Mouse (Mus musculus) limb, embryonic 13.5 days (tissue): ENCODE data around the gene Myo9b. TPM values are rescaled to one million over a fixed set of nuclear protein-coding genes. Genes with fewer than 3 reads are reported as not detected.

Experiments used
- ATAC-seq: fragments of 200-750 bp; cut with Nextera tagmentation; 2 replicates; pipeline ENCODE4 v1.8.0; 2017; ENCODE audit warnings: low read depth, moderate number of reproducible peaks, moderate TSS enrichment; ENCODE audit not compliant: low FRiP score
- H3K27ac ChIP-seq: fragments of 300-500 bp; sonication (generic); 2 replicates; pipeline ENCODE4 v1.5.1; 2015; ENCODE audit warnings: inconsistent platforms, mild to moderate bottlenecking, moderate library complexity
- H3K27me3 ChIP-seq: fragments of 300-500 bp; sonication (generic); 2 replicates; pipeline ENCODE4 v1.6.1; 2015; ENCODE audit warnings: mild to moderate bottlenecking, inconsistent platforms
- H3K36me3 ChIP-seq: fragments of 300-500 bp; sonication (generic); 2 replicates; pipeline ENCODE4 v1.6.1; 2015; ENCODE audit warnings: inconsistent platforms, mild to moderate bottlenecking, moderate library complexity
- H3K4me1 ChIP-seq: fragments of 300-500 bp; sonication (generic); 2 replicates; pipeline ENCODE4 v1.6.1; 2015; ENCODE audit warnings: inconsistent platforms
- H3K4me2 ChIP-seq: fragments of 300-500 bp; sonication (generic); replicated peaks from 2 replicates; pipeline ENCODE4 v1.6.1; 2015; ENCODE audit warnings: inconsistent platforms, mild to moderate bottlenecking, moderate library complexity
- H3K4me3 ChIP-seq: fragments of 300-500 bp; sonication (generic); 2 replicates; pipeline ENCODE4 v1.5.1; 2015; ENCODE audit warnings: moderate library complexity, mild to moderate bottlenecking, inconsistent platforms
- H3K9ac ChIP-seq: fragments of 300-500 bp; sonication (generic); 2 replicates; pipeline ENCODE4 v1.6.1; 2015; ENCODE audit warnings: mild to moderate bottlenecking, inconsistent platforms
- H3K9me3 ChIP-seq: fragments of 300-500 bp; sonication (generic); 2 replicates; pipeline ENCODE4 v1.6.1; 2016; ENCODE audit warnings: inconsistent platforms
- WGBS: fragments of 180-500 bp; shearing (Covaris S2); methylation state at CpG from one replicate; pipeline ENCODE4 v1.1.7; 2015; 5-methylcytosine and 5-hydroxymethylcytosine counted together
- polyA plus RNA-seq: library from polyadenylated mRNA; unstranded; fragments of >200 nt; fragmentation: Nextera tagmentation; extraction: Ambion mirVana; gene quantifications from 2 replicates; pipeline ENCODE4 v1.2.1, GENCODE M21; 2015

The Myo9b gene
- polyA plus RNA-seq, 1 experiment from 2014 or later, result 27.2 TPM

DNA sequence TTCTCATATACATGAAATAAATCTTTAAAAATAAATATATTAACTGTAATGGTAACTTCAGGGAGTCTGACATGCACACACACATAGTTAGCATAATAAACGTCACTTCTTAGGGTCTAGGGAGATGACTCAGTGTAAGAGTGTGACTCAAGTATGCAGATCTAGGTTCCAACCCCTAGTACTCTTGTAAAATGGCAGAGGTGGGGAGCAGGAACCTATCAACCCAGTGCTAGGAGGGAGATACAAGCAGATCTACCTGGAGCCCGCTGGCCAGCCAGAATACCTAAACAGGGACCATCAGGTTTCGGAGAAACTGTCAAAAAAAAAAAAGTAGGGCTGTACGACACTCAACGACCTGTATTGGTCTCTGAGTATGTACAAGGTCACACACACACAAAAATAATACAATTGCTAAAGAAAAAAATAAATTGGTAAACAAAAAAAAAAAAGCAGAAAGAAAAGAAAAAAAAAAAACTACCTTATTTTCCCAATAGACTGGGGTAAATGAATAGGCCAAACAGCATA, 98.3 kb downstream of the Myo9b start:
- Histone ChIP-seq H3K4me2 (peak overlapping the region; percentile 62), H3K27me3 (no peaks in the 10 kb centered on the region), H3K36me3 (peaks cover 46% of the 10 kb centered on the region), H3K9me3 (no peaks in the 10 kb centered on the region), H3K4me3 (peak overlapping the region; percentile 70), H3K9ac (peak overlapping the region; percentile 65), H3K4me1 (peaks cover 35% of the 10 kb centered on the region), H3K27ac (0 out of 2 replicates have a peak overlapping the region, but pooled peaks have one; percentile 28)
- ATAC-seq, result no peak
- 19% methylated on average over 5 of the region's 5 CpGs for WGBS

DNA sequence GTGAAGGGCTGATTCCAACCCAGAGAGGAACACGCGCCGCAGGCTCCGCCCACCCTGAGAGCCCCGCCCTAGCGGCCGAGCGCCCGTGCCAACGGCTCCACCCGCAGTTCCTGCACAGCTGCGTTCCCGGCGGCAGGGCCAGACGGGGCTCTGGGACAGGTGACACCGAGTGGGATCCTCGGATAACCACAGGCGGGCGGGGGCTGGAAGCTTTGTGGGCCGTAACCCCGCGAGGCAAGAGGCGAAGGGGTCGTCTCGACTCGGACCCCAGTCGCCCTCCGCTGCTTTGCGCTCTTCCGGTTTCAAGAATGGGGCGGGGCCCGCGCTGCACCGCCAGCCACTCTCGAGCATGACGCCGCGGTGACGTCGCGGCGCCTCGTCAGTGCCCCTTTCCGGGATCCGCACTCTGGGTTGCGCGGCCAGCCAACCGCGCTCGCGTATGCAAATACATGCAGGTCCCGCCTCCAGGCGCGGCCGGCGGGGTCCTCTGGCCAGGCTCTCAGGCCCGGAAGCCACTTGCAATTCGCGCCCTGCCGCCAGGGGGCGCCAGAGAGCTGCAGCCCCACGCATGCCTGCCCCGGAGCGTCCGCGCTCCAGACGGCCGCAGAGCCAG, 98.8 kb downstream of the Myo9b start, which contains the start of gene Ocel1:
Ocel1 (plus strand) TSS at position 63 of the 613 bp plus-strand sequence.
- Histone ChIP-seq H3K27ac (peak within 1 kb of the TSS; percentile 61; the same call in 1 of the 2 replicates), H3K27me3 (no peaks in the 10 kb centered on the region), H3K4me2 (peak within 1 kb of the TSS; percentile 62), H3K4me3 (peak within 1 kb of the TSS; percentile 70), H3K36me3 (peaks cover 46% of the 10 kb centered on the region), H3K9ac (peak within 1 kb of the TSS; percentile 65), H3K9me3 (no peaks in the 10 kb centered on the region), H3K4me1 (peaks cover 35% of the 10 kb centered on the region)
- under 1% methylated on average over 67 of the region's 68 CpGs for WGBS
- ATAC-seq, result peak; percentile 89

DNA sequence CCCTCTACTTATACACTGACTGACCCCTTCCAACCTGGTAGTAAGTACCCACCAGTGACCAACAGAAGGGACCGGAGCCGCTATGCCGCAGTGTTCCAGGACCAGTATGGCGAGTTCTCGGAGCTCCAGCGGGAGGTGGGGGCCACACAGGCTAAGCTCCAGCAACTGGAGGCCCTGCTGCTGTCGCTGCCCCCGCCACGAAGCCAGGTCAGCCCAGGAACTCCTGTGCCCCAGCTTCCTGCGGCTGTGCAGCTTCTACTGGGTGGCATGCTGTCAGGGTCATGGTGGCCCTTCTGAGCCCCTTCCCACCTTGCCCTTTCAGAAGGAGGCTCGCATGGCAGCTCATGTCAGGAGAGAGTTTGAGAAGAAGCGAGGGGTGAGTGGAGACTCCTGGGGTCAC, 99.9 kb downstream of the Myo9b start:
- Histone ChIP-seq H3K27me3 (no peaks in the 10 kb centered on the region), H3K27ac (no peak overlapping the region), H3K4me2 (no peak overlapping the region), H3K9ac (no peak overlapping the region), H3K4me1 (peaks cover 39% of the 10 kb centered on the region), H3K9me3 (no peaks in the 10 kb centered on the region), H3K36me3 (peaks cover 51% of the 10 kb centered on the region), H3K4me3 (no peak overlapping the region)
- WGBS, result 81% methylated on average over 12 of the region's 12 CpGs
- ATAC-seq, result no peak

DNA sequence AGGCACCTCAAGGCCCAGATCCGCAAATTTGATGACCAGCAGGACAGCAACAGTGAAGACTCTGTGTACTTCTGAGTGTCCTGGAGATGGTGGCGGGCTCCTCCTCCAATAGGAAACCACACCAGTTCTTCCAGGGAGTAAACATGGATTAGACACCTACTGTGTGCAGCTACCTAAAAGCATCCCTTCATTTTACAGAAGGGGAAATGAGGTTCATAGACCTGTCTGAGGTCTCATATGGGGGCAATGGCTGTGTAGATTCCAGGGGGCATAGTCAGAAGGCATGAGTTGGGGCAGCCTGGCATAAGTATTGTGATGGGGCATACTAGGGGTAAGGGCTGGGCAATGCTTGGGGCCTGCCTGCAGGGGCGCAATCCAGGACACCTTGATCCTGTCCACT, 100.5 kb downstream of the Myo9b start:
- H3K27ac ChIP-seq, result no peak overlapping the region
- H3K9me3 ChIP-seq, result no peaks in the 10 kb centered on the region
- H3K36me3 ChIP-seq, result peaks cover 57% of the 10 kb centered on the region
- H3K27me3 ChIP-seq, result no peaks in the 10 kb centered on the region
- peaks cover 34% of the 10 kb centered on the region for H3K4me1 ChIP-seq
- no peak overlapping the region for H3K4me3 ChIP-seq
- 93% methylated on average over 3 of the region's 3 CpGs for WGBS
- ATAC-seq, result no peak
- no peak overlapping the region for H3K4me2 ChIP-seq
- H3K9ac ChIP-seq, result no peak overlapping the region

DNA sequence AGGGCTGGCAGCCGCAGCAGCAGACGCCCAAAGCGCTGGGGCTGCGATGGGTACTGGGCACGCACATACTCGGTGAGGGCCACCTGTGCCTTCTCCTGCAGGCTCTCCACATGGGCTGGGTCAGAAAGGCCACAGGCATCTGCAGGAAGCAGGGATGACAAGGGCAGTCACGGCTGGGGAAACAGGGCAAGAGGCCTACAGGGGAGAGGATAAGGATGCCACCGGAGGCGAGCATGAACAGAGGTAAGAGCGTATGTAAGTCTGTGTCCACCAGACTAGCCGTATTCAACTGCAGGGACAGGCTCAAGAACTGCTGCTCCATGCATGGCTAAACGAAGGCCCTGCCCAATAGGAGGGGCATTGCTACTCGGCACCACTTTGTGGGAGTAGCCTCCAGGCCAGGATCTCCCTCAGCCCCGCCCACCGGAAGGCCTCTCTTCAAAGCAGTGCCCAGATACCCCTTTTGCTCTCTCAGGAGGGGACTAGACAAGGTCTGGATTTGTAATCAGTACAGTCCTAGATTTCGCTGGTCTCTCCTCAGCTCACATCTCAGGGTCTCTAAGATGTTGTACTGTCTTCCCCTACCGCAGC, 102.2 kb downstream of the Myo9b start:
- 74% methylated on average over 17 of the region's 17 CpGs for WGBS
- Histone ChIP-seq H3K4me3 (no peak overlapping the region), H3K9ac (no peak overlapping the region), H3K4me1 (peaks cover 44% of the 10 kb centered on the region), H3K27me3 (no peaks in the 10 kb centered on the region), H3K4me2 (no peak overlapping the region), H3K9me3 (no peaks in the 10 kb centered on the region), H3K36me3 (peaks cover 49% of the 10 kb centered on the region), H3K27ac (no peak overlapping the region)
- no peak for ATAC-seq

DNA sequence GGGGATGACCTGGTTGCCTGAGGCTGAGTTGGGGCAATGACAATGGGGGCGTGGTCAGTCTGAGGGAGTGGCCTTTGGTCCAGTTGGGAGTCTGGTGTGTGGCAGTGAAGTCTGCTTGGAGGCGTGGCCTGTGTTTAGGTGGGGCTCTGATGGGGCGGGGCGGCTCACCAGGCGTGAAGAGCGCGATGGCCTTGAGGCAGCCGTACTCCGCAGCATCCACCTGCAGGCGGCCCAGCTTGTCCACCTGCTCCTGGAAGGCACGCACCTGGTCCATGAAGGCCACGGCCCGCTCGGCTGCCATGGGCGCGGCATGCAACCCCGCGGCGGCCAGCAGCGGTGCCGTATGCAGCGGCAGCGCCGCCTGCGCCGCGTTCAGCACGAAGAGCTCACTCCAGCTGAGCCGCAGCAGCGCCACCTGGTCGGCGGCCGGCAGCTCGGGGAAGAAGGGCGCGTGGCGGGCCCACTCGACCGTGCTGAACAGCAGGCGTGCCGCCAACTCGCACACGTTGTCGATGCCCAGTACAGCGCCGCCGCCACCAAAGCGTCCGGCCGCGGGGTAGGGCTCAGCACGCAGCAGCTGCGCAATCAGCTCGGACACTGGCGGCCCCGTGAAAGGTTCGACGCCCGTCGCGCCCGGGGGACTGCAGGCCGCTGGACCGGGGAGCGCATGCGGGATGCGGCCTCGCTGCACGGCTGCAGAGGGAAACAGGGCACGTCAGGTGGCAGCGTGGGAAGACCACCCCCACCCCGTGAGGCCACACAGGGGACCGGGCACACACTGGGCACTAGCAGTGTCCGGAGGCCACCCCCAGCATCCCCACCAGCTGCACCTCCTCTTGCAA, 103.3 kb downstream of the Myo9b start:
- 7% methylated on average over 74 of the region's 74 CpGs for WGBS
- H3K27ac ChIP-seq, result peak overlapping the region; percentile 33; the same call in 1 of the 2 replicates
- peaks cover 46% of the 10 kb centered on the region for H3K36me3 ChIP-seq
- no peaks in the 10 kb centered on the region for H3K27me3 ChIP-seq
- no peak for ATAC-seq
- H3K4me1 ChIP-seq, result peaks cover 50% of the 10 kb centered on the region
- H3K4me2 ChIP-seq, result peak overlapping the region; percentile 77
- H3K9me3 ChIP-seq, result no peaks in the 10 kb centered on the region
- peak overlapping the region; percentile 70 for H3K9ac ChIP-seq
- H3K4me3 ChIP-seq, result peak overlapping the region; percentile 36

DNA sequence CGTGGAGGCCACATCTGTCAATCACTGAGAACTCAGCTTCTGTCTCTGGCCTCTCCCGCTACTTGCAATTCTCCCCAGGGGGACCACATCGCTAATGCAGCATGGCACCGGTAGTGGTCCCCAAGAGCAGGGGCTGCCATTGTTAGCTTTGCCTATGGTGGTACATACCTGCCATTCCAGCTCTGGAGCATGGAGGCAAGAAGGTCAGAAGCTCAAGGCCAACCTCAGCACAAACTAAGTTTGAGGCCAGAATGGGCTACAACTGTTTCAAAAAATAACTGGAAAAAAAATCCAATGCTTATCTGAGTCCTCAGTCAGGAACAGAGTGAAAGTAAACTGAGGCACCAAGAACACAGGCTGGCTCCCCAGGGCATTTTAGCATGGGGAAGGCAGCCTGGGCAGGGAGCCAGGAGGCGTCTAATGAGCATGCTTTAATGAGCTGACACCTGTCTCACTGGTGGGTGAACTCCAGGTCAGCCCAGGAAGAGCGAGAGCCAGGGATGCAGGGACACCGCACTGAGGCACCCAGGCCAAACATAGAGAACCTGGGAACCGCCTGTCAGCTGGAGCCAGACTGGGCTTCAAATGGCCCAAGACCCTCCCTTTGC, 104.0 kb downstream of the Myo9b start:
- WGBS, result 40% methylated on average over 8 of the region's 8 CpGs
- H3K9me3 ChIP-seq, result no peaks in the 10 kb centered on the region
- H3K4me1 ChIP-seq, result peaks cover 52% of the 10 kb centered on the region
- no peak for ATAC-seq
- peak overlapping the region; percentile 70; the same call in 1 of the 2 replicates for H3K9ac ChIP-seq
- H3K36me3 ChIP-seq, result peaks cover 46% of the 10 kb centered on the region
- no peaks in the 10 kb centered on the region for H3K27me3 ChIP-seq
- peak overlapping the region; percentile 36 for H3K4me3 ChIP-seq
- H3K27ac ChIP-seq, result no peak overlapping the region
- peak overlapping the region; percentile 77 for H3K4me2 ChIP-seq

DNA sequence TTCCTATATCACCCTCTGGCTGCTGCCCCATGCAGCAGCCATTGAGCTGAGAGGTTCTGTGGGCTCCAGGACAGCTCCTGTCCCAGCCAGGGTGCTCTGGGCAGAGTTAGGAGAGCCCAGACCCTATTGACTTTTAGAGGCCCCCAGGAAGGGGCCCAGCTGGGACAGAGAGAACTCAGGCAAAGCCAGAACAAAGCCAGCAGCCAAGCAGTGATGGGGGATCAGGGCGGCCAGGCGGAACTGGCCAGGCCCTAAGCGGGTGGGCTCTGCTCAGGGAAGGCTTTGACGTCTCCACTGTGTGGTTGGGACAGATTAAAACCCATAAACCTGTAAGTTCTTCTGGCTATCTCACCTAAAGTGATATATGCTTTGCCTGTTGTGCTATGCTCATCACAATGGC, 106.5 kb downstream of the Myo9b start:
- Histone ChIP-seq H3K4me1 (peaks cover 67% of the 10 kb centered on the region), H3K9ac (peak overlapping the region; percentile 88), H3K4me2 (peak overlapping the region; percentile 99), H3K9me3 (no peaks in the 10 kb centered on the region), H3K4me3 (peak overlapping the region; percentile 89), H3K27me3 (no peaks in the 10 kb centered on the region), H3K36me3 (peaks cover 32% of the 10 kb centered on the region), H3K27ac (no peak overlapping the region)
- no peak for ATAC-seq
- 70% methylated on average over 4 of the region's 4 CpGs for WGBS

DNA sequence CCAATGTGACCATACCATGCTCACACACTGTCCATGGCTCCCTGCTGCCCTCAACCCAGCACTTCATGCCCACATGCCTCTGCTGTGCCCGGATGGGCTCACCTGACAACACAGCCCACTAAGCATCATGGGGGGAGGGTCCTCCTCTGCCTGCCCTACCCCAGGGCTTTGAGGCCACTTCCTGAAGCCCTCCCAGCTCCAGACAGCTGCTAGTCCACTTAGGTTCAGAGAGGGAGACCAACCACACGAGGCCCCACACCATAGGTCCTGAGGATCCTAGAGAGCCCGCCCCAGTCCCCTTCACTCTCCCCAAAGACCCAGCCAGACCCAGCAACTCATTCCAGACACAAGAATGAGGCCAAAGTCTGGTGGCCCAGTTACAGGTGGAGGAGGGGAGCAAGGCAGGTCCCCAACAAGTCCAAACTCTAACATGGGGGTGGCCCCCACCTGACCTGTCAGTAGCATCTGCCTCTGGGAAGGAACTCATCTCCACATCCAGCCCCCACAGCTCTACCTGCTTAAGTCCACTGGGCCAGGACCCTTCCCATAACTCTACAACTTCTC, 107.1 kb downstream of the Myo9b start:
- 50% methylated on average over 3 of the region's 3 CpGs for WGBS
- Histone ChIP-seq H3K4me3 (peak overlapping the region; percentile 89), H3K4me2 (peak overlapping the region; percentile 99), H3K27me3 (no peaks in the 10 kb centered on the region), H3K36me3 (peaks cover 26% of the 10 kb centered on the region), H3K9me3 (no peaks in the 10 kb centered on the region), H3K4me1 (peaks cover 67% of the 10 kb centered on the region), H3K9ac (peak overlapping the region; percentile 88), H3K27ac (no peak overlapping the region)
- no peak for ATAC-seq

DNA sequence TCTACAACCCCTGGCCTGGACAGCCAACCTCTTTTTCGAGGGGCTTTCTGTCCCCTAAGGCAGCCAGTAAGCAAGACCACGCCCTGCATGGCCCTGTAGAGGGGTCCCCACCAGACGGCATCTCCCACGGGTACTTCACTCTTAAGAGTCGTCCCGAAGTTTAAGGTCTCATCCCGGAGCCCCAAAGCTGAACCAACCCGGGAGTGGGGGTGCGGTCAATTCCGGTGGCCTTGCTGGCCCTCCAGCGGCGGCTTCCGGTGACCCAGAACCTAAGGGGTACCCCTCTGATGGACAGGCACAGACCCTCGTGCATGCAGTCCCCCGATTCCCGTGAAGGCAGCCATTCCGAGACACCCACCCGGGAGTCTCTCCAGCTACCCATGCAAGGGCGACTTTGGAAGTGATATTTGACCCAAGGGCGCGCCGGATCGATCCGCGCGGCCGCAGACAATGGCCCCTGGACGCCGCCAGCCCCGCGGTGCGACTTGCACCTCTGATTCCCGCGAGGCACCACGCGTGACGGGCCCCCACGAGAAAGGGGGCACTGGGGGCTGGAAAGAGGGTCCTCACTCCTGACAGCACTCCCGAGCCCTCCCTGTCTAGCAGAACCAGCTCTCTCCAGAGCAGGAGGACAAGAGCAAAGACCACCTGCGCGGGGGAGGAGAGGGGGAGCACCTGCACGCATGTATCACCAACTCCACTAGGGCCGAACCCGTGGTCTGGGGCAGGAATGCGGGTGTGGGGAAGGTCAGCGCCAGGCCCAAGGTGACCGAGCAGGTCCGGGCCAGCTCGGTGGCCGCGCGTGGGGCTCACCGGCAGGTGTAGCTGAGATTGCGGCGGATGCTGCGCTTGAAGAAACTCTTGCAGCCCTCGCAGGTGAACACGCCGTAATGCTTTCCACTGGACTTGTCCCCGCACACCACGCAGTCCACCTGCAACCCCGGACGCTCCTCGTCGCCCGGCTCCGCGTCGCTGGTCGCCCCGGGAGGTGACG, 108.0 kb downstream of the Myo9b start:
- H3K4me1 ChIP-seq, result peaks cover 61% of the 10 kb centered on the region
- WGBS, result 2% methylated on average over 71 of the region's 72 CpGs
- no peak for ATAC-seq
- H3K4me3 ChIP-seq, result peak overlapping the region; percentile 89
- H3K27me3 ChIP-seq, result no peaks in the 10 kb centered on the region
- H3K27ac ChIP-seq, result no peak overlapping the region
- peak overlapping the region; percentile 99 for H3K4me2 ChIP-seq
- H3K36me3 ChIP-seq, result peaks cover 18% of the 10 kb centered on the region
- peak overlapping the region; percentile 88 for H3K9ac ChIP-seq
- H3K9me3 ChIP-seq, result no peaks in the 10 kb centered on the region
